Mouse (Mus musculus) CH12F3 (cell line): ENCODE results near the gene Gm28539.
"Not testable (repeated sequence)": the region's sequence is repeated elsewhere in the genome, so short reads cannot be mapped to it uniquely, and the experiment has no call there.

Experiments used
- in situ Hi-C: fragments of 300-500 bp; cut with MboI; formaldehyde crosslinking; loops from 2 replicates; pipeline ENCODE4 v1.14.3; 2020; ENCODE audit warnings: low sequenced_read_pairs

Gene Gm28539

GRCm38 (mm10) chr16:18849521-18850190 is 13.3 kb downstream of the Gm28539 start:
- in situ Hi-C loops, result not testable (repeated sequence)

DNA sequence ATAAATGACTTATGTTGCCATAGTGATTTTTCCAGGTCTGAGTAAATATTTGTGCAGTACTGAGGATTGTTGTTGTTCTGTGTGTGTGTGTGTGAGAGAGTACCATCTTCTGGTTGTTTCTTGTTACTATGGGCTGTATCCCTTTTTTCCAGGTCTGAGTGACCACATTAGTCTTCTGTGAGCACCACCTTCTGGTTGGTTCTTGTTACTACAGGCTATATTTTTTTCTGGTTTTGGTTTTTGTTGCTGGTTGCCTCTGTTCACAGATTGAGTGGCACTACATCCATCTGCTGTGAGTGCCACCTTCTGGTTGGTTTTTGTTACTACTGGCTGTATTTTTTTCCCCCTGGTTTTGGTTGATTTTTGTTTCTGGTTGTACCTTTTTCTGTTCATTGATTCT is 22.2 kb downstream of the Gm28539 start:
- in situ Hi-C loops, result no loop called here

- in situ Hi-C loops, result no loop called here
These were observed 23.8 kb downstream of the Gm28539 start for GRCm38 (mm10) chr16:18860186-18860585.

GRCm38 (mm10) chr16:18870495-18870894 is 34.1 kb downstream of the Gm28539 start:
- in situ Hi-C loops, result not testable (repeated sequence)

DNA sequence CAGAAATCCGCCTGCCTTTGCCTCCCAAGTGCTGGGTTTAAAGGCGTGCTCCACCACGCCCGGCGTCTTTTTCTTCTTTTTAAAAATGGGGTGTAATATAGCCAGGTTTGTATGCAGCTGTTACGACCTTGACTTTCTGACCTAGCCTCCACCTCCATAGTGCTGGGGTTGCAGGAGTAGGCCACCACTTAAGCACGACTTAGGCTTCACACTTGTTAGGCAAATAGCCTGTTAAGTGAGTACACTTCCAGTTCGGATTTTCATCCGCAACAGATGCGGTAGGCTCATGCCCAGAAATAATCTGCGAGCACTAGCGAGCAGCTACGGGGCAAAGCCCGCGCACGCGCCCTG is 39.7 kb downstream of the Gm28539 start:
- in situ Hi-C loops, result no loop called here

DNA sequence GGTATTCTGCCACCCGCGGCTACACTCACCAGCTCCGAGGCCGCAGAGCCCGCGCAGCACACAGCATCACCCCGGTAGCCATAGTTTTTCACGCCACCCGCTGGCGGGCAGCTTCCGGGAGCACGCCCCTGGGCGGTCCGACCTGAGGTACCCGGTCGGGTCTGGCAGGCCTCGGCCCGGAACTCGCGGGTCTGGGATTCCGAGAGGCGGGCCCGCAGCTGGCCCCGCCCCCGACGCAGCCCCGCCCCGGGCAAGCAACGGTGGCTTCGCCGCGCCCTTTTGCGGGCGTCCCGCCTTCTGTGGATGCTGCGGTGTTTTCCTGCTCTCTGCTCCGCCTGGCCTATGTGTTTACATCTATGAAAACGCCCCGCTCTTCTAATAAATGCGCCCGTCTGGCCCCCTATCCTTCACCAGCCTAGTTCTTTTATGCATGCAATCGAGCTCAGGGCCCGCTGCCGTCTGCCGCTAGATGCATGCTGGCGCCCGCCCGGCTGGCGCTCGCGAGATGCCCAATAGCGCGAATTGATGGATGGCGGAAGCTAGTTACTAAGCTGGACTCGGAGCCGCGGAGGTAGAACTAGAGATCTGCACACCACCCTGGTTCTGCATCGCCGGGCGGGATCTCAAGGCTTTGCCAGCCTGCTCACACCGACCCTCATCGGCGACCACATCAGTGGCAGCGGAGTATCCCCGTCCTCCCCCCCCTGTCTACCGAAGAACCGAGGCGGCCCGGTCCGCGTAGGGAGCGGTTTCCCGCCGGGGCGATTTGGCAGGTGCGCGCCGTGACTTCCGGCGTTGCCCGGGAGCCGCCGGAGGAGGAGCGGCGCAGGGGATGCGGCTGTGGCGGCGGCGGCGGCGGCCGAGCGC is 40.3 kb downstream of the Gm28539 start, which contains the start of the genes Mrpl40 and Hira:
Gene Mrpl40 (minus strand): TSS at position 421 of the 867 bp plus-strand sequence.
Gene Hira (plus strand): TSS at position 596 of the 867 bp plus-strand sequence.
- in situ Hi-C loops, result no loop called here

DNA sequence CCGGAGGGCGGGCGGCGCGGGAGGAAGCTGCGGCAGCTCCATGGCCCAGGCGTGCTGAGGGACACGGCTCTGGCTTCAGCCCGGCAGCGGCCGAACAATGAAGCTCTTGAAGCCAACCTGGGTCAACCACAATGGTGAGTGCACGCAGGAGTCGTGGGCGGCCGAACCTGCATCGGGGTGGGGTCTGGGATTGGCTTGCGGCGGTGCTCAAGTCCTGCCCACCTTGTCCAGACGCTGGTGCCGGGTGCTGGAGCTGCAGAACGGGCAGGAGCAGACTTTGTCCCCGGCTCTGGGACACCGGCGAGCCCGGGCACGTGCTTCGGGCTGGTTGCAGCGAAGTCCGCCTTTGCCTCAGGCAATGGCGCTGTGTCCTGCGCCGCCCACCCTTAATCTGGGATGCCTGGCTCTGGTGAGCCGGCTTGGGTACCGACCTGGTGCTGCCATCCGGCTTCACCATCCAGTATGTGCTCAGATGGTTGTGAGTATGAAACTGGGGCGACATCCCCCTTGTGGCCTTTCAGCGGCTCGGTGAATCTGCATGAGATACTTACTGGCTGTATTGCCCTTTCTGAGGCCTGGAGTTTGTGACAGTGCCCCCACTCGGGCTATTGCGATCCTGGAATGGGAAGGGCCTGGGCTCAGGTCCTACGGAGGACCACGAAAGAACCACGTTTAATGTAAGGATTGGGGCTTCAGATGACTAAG is 41.2 kb downstream of the Gm28539 start:
- in situ Hi-C loops, result no loop called here

- in situ Hi-C loops, result no loop called here
These were observed 41.8 kb downstream of the Gm28539 start for GRCm38 (mm10) chr16:18878091-18878720.

GRCm38 (mm10) chr16:18884044-18884443 is 47.7 kb downstream of the Gm28539 start:
- in situ Hi-C loops, result no loop called here

DNA sequence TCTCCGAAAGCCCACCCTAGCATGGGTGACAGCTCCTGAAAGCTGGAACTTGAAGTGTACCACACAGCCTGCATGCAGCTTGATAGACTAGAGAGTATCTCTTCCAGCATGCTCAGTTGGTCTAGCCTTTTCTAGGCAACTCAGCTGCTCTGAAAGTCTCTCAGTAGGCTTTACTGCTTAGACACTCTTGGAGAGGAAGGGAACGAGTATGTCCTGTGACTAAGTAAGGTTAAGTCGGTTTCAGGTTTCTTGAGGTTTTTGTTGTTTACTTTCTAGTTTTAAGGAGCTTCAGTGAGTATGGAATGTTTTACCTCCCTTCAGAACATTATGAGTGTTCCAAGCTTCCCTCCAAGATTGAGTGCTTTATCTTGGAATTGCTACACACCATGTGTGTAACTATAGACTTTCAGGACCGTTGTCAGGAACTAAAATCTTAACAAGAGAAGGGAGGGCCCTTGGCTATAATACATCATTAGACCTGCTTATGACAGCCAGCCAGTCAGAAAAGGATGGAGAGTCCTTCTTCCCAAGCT is 57.5 kb downstream of the Gm28539 start:
- in situ Hi-C loops, result no loop called here

- in situ Hi-C loops, result no loop called here
These were observed 58.9 kb downstream of the Gm28539 start for GRCm38 (mm10) chr16:18895249-18895648.

- in situ Hi-C loops, result no loop called here
These were observed 60.0 kb downstream of the Gm28539 start for GRCm38 (mm10) chr16:18896429-18896828.

GRCm38 (mm10) chr16:18905648-18906047 is 69.3 kb downstream of the Gm28539 start:
- in situ Hi-C loops, result no loop called here

- in situ Hi-C loops, result no loop called here
These were observed 79.7 kb downstream of the Gm28539 start for GRCm38 (mm10) chr16:18916064-18916463.

DNA sequence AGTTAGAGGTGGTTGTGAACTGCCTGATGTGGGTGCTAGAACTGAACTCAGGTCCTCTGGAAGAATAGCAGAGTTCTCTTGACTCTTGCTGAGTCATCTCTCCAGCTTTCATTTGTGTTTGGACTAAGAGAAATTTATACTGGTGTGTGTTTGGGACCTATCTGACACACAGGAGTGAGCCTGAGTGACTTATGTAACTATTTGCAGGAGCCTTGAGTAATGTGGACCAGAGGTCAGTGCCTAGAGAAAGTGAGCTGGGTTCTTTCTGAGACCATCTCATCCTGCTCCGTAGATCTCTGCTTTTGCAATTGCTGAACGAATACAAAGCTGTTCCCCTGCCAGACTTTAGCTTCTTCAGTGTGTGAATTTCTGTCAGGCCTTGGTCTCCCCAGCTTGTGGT is 85.4 kb downstream of the Gm28539 start:
- in situ Hi-C loops, result no loop called here

- in situ Hi-C loops, result no loop called here
These were observed 91.6 kb downstream of the Gm28539 start for GRCm38 (mm10) chr16:18927963-18928362.

DNA sequence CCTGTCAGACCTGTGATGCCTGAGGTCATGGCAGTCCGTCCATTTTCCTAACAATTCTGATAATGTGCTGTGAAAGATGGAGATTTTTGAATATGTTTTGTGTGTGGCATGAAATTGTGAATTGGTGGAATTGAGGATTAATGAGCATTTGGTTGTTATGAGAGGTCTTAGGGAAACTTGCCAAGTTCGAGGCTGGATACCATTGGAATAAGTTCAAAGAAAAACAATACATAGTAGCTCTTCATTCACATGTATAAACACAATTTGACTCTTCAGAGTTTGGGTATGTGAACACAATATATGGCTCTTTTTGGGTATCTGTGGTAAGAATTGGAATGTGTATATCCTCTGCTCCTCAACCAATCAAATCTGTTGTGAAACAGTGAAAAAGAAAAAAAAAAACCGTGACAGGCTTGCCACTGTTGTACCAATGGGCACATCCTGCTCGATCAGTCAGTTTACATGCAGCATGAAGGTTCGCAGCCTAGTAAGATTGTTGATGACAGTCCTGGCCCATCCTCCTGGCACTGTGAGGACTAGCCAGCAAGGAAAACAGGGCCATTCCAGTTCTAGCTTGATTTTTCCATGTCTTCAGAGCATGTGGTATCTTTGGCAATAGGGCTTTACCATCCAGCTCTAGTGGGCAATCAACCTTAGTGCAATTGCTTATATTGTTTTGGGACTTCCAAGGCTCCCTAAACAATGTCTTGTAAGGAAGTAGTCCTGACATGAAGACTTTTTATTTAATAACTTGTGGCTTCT is 102.1 kb downstream of the Gm28539 start:
- in situ Hi-C loops, result no loop called here

DNA sequence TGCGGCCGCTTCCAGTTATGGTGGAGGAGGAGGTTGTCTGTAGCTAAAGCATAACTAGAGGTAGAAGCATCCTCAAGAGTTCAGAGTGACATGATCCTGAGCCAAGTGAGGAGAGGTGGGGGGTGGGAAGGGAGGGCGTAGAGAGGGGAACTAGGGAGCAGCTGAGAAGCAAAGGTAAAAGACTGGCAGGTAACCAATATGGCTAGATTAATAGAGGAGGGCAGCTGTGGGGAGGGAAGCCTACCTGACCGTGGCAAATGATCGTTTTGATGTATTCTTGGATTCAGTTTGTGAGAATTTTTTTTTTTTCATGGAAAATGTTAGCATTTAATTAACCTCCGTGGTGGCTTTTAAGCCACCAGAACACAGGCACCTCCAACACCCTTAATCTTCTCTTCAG is 107.5 kb downstream of the Gm28539 start:
- in situ Hi-C loops, result no loop called here

GRCm38 (mm10) chr16:18948941-18949340 is 112.6 kb downstream of the Gm28539 start:
- in situ Hi-C loops, result no loop called here

DNA sequence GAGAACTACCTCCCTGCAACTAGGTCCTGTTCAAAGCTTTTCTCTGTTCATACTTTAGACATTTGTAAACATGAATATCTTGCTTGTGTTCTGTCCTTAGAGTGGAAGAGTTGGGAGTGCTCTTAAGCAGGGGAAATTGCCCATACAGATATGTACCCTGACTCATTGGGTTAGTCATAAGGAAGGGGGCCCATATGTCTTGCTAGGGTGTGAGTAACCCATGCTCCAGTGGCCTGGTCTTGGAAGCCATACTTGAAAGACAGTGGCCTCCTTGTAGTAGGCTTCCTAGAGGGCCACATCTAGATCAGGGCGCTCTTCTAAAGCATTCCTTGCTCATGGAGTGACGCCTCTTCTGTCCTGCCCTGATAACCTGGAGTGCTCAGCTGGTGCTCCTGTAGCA is 114.0 kb downstream of the Gm28539 start:
- in situ Hi-C loops, result no loop called here
